Mouse (Mus musculus): ENCODE data around the gene Slamf8.

DNA sequence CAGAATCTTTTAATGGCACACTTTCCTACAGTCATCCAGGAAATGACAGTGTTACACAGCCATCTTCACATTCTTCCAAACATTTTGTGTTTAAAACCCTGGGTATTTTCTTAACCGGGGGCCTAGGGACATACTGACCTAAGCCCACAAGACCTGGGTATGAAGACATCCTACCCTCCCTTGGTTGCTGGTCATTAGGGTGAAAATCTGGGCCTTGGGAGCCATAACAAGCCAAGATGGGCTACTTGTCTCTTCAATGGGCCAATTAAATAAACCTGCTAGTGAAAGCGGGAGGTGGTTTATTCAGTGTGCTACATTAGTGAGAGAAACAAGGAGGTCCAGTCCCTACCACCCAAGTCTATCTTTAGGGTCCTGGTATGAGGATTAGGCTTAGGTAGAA lies 43.8 kb upstream of the Slamf8 start:
- TF ChIP-seq CTCF (IDR thresholded peaks at IDR 0.05; ENCODE audit: extremely low read depth, insufficient read depth, insufficient read length, insufficient replicate concordance) (no peak), POLR2A (IDR thresholded peaks at IDR 0.05; ENCODE audit: low read depth, low read length) (no peak)

All from spleen, adult 2 months (tissue).